Mouse (Mus musculus) ES-E14 (cell line): ENCODE results near the gene Limd1. TPM values are rescaled to one million over a fixed set of nuclear protein-coding genes. Genes with fewer than 3 reads are reported as not detected.

Experiments
- DNase-seq: peaks from one replicate; pipeline ENCODE4 v3.0.0-alpha.2; 2013; ENCODE audit warnings: low read depth, low spot score
- H3K27ac ChIP-seq: 2 replicates; pipeline ENCODE4 v1.5.1; 2012; ENCODE audit warnings: low read depth, mild to moderate bottlenecking, low read length, moderate library complexity, mixed read lengths; ENCODE audit not compliant: poor library complexity, insufficient read depth, severe bottlenecking
- H3K36me3 ChIP-seq: 2 replicates; pipeline ENCODE4 v1.6.1; 2012; ENCODE audit warnings: mild to moderate bottlenecking, low read length, moderate library complexity, mixed read lengths; ENCODE audit not compliant: control insufficient read depth, poor library complexity, insufficient read depth, severe bottlenecking
- H3K4me1 ChIP-seq, 2 experiments: fragments of 150-350 bp in 1 of 2; sonication (generic) in 1 of 2; 2 replicates each; pipeline ENCODE4 v1.6.1; 2012; ENCODE audit warnings: low read length in 2 of 2, mild to moderate bottlenecking in 1 of 2, mixed read lengths in 1 of 2; ENCODE audit not compliant: control insufficient read depth in 2 of 2, insufficient read depth in 2 of 2, poor library complexity in 1 of 2
- H3K4me3 ChIP-seq, 2 experiments: fragments of 150-350 bp in 1 of 2; sonication (generic) in 1 of 2; 2 replicates each; pipeline ENCODE4 v1.5.1; 2012; ENCODE audit warnings: low read length in 2 of 2, low read depth in 1 of 2, mild to moderate bottlenecking in 1 of 2, mixed read lengths in 1 of 2; ENCODE audit not compliant: insufficient read depth in 1 of 2, poor library complexity in 1 of 2, severe bottlenecking in 1 of 2
- H3K9ac ChIP-seq: 2 replicates; pipeline ENCODE4 v1.6.1; 2012; ENCODE audit warnings: low read depth, mild to moderate bottlenecking, low read length, mixed read lengths; ENCODE audit not compliant: poor library complexity, insufficient read depth, severe bottlenecking
- H3K9me3 ChIP-seq: fragments of 150-350 bp; sonication (generic); 2 replicates; pipeline ENCODE4 v1.6.1; 2012; ENCODE audit warnings: low read depth, mild to moderate bottlenecking, low read length; ENCODE audit not compliant: control insufficient read depth, insufficient read depth
- CHD2 ChIP-seq: IDR thresholded peaks from 2 replicates; pipeline ENCODE4 v1.6.1; 2014; ENCODE audit warnings: mild to moderate bottlenecking, low read depth, low read length, inconsistent platforms
- HCFC1 ChIP-seq: IDR thresholded peaks from 2 replicates; pipeline ENCODE4 v1.6.1; 2012; ENCODE audit warnings: low read length, inconsistent platforms, borderline replicate concordance; ENCODE audit not compliant: insufficient read depth
- MAFK ChIP-seq: IDR thresholded peaks from 2 replicates; pipeline ENCODE4 v1.6.1; 2014; ENCODE audit warnings: mild to moderate bottlenecking, low read depth, low read length, inconsistent platforms; ENCODE audit not compliant: insufficient read depth
- ZC3H11A ChIP-seq: IDR thresholded peaks from 2 replicates; pipeline ENCODE4 v1.6.1; 2012; ENCODE audit warnings: low read depth, mild to moderate bottlenecking, inconsistent platforms, low read length, borderline replicate concordance
- ZNF384 ChIP-seq: IDR thresholded peaks from 2 replicates; pipeline ENCODE4 v1.6.1; 2012; ENCODE audit warnings: low read depth, low read length, inconsistent platforms
- in situ Hi-C, 2 experiments: fragments of 600-800 bp; cut with MboI; formaldehyde crosslinking; loops; one replicate each; pipeline ENCODE4 v1.15.1; 2025; ENCODE audit warnings: low sequenced_read_pairs in 2 of 2, inconsistent platforms in 1 of 2; ENCODE audit not compliant: unreplicated experiment in 2 of 2
- total RNA-seq: library from RNA; depleted of rRNA; stranded (reverse); fragments of 300-350 nt; gene quantifications from 2 replicates; pipeline ENCODE4 v1.2.3, GENCODE M21; 2012

Gene Limd1
- total RNA-seq, 1 experiment: 16.2 TPM

GRCm38 (mm10) chr9:123529392-123530157 lies 51.1 kb downstream of the Limd1 start, which contains the start of gene Sacm1l:
Sacm1l (plus strand) TSS chr9:123529759.
- Histone ChIP-seq H3K4me1 (peaks cover 0 to 2% of the 10 kb centered on the region in 2 experiments; a peak in 2 of 4 replicates), H3K9me3 (no peaks in the 10 kb centered on the region), H3K9ac (peak within 1 kb of the TSS; percentile 89), H3K36me3 (no peaks in the 10 kb centered on the region), H3K4me3 (peak within 1 kb of the TSS; percentile 70 to 97), H3K27ac (no peak within 1 kb of the TSS; the same call in 1 of the 2 replicates)
- TF ChIP-seq CHD2: 0 out of 2 replicates have a peak, but pooled peaks have one; percentile 21
- no peak for TF ChIP-seq HCFC1
- TF ChIP-seq MAFK: peak; percentile 77
- DNase-seq: peak; percentile 97
- in situ Hi-C loops: loop anchor here in 1 of 2 experiments (10.0 kb wide), 2 partner anchors 275 to 375 kb away; partner anchors contain the start of gene Clec3b

DNA sequence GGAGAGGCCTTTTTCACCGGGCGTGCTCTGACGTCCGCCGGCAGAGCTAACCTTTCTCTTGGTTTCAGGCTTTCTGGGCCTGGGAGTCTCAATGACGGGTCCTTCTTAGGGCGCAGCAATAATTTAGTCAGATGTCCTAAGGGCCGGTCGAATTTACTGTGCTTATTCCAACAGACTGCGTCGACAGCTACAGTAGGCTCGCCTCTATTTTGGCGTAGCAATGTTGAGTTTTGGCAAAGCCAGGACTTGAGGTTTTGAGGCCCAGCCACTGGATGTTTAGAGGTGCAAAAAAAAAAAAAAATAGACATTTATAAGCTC lies 51.6 kb downstream of the Limd1 start:
- no peaks in the 10 kb centered on the region for H3K9me3 ChIP-seq
- H3K4me1 ChIP-seq: peaks cover 0 to 2% of the 10 kb centered on the region in 2 experiments; a peak in 2 of 4 replicates
- no peak for DNase-seq
- TF ChIP-seq ZNF384 (no peak), HCFC1 (no peak), ZC3H11A (no peak), MAFK (no peak), CHD2 (no peak)
- no peaks in the 10 kb centered on the region for H3K36me3 ChIP-seq
- peak overlapping the region; percentile 70 to 97 for H3K4me3 ChIP-seq
- in situ Hi-C loops: no loop called here
- peak overlapping the region; percentile 89 for H3K9ac ChIP-seq
- no peak overlapping the region for H3K27ac ChIP-seq

- in situ Hi-C loops: no loop called here
- Histone ChIP-seq H3K9ac (peak overlapping the region; percentile 89; the same call in 1 of the 2 replicates), H3K4me1 (peaks cover 0 to 2% of the 10 kb centered on the region in 2 experiments; a peak in 2 of 4 replicates), H3K36me3 (no peaks in the 10 kb centered on the region), H3K27ac (no peak overlapping the region), H3K9me3 (no peaks in the 10 kb centered on the region), H3K4me3 (peak overlapping the region; percentile 70 to 97)
- no peak for TF ChIP-seq CHD2
- TF ChIP-seq MAFK: no peak
- no peak for TF ChIP-seq HCFC1
- TF ChIP-seq ZNF384: no peak
- no peak for TF ChIP-seq ZC3H11A
- DNase-seq: no peak
Observed at GRCm38 (mm10) chr9:123530566-123531130, 52.1 kb downstream of the Limd1 start.

- no peak for DNase-seq
- Histone ChIP-seq H3K4me3 (no peak overlapping the region), H3K27ac (no peak overlapping the region), H3K36me3 (no peaks in the 10 kb centered on the region), H3K9ac (no peak overlapping the region), H3K9me3 (no peaks in the 10 kb centered on the region), H3K4me1 (peaks cover 0 to 2% of the 10 kb centered on the region in 2 experiments; a peak in 2 of 4 replicates)
- TF ChIP-seq CHD2 (no peak), MAFK (no peak), ZC3H11A (no peak), ZNF384 (no peak), HCFC1 (no peak)
- in situ Hi-C loops: no loop called here
Observed at GRCm38 (mm10) chr9:123531234-123531633, 52.7 kb downstream of the Limd1 start.
